Mouse (Mus musculus) inflammation-experienced regulatory T-cells, adult 6 months (primary cell): ENCODE data around the gene Kif26b. TPM values are rescaled to one million over a fixed set of nuclear protein-coding genes. Genes with fewer than 3 reads are reported as not detected.
A peak's percentile ranks its signal among the peaks of the same experiment; 100 is the strongest.

ENCODE experiments used
- ATAC-seq: one replicate; pipeline ENCODE4 v1.8.0; 2017
- polyA plus RNA-seq, 3 experiments: library from polyadenylated mRNA; unstranded; fragments of 100-300 nt; shearing (Covaris generic); gene quantifications; one replicate each; pipeline ENCODE4 v1.2.1; 2017

Gene Kif26b
- not detected for polyA plus RNA-seq

DNA sequence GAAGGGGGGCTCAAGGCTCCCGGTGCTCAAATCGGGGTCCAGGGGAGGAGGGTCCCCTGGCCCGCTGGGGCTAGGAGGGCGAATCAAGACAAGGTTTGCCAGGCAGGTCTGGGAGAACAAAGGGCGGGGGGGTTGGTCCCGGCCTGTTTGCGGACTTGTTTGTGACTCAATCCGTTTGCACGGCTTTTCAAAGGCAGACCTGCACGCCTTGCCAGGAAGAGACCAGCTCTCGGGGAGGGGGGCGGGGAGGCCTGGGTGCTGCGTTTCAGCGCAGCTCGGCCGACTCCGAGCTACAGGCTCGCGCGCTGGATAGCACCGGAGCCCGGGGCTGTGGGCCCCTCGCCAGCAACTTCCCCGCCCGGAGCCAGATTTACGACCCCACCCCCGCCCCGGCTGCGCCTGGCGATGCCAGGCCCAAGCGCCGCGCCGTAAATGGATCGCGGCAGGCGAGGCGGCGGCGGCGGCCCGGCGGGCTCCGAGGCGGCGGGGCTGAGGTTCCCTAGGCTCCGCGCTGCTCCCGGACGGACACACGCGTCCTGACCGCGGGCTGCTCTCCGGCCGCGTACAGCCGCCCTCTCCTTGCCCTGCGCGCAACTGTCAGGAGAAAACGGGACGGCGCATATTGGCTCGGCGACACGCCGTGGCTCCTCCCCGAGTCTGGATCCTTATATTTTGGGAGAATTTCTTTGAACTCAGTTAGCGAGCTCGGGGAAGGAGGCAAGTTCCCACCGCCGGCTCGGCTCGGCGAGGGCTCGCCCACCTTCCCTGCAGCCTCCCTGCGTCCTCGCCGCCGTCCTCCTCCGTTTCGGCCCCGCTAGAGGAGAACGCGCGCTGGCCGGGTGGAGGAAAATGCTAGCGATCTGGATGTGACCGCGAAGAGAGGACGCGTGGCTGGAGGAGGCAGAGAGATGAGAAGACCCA lies at the start of gene Kif26b:
Gene Kif26b, plus strand, starts transcription at position 695 of the 921 bp plus-strand sequence.
- ATAC-seq: no peak

DNA sequence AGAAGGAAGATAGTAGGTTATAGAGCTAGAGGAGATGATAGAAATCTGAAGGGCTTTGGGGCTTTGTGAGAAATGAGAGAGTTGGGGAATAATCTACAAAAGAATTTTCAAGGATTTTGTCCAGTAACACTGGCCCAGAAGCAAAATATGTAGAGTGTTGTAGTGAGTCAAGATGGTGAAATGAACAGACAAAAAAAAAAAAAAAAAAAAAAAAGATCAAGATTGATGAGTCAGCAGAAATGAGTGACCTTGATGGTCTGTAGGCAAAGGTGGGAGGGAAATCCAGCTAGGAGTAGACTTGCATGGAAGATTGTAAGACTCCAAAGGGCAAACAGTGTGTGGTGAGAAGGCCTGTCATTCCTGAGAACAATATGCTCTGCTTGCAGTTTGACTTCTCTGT lies 45.1 kb upstream of the Kif26b start:
- ATAC-seq: no peak

DNA sequence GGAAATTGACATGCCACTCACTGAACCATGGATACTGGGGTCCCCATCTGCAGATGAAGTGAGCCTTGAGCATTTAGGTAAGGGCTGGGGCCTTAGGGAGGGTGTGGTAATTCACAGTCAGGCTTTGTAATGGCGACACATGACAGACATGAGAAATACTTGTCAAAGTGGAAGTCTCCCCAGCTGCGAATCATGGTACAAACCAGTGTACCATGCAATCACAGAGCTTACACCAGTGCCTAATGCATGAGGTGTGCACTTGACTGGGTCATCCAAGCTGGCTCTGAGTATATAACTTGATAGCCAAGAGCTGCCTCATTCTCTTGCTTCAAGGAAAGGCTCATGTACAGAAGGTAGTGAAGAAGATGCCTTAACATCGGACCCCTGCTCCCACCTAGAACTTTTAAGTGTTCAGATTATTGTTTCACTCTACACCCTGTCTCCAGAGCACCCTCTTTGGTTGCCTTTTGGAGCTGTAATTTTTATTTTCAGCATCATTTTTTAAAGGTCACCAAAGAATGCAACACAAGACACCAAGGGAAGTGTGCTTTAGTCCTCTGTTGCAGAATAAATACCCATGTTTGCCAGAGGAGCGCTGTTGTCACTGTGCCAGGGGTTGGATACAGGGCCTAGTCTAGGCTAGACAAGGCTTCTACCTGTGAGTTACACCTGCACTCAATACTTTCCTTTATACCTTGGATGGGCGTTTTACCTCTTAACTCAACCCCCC lies 43.6 kb upstream of the Kif26b start:
- ATAC-seq: no peak

DNA sequence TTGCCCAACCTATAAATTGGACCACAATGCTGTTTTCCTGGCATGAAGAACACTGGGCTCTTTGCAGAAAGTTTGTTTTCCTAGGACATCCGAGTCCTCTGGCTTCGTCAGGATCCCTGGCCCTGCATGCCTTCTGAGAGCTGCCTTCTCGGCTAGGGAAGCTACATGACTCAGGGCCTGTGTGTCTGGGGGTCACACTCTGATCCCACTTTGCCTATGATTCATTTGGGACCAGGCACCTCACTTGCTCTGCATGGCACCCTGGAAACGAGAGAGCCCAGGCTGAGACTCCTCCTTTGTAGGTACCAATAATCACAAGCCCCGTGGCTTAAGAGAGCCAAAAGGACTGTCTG lies 43.1 kb upstream of the Kif26b start:
- ATAC-seq: no peak

DNA sequence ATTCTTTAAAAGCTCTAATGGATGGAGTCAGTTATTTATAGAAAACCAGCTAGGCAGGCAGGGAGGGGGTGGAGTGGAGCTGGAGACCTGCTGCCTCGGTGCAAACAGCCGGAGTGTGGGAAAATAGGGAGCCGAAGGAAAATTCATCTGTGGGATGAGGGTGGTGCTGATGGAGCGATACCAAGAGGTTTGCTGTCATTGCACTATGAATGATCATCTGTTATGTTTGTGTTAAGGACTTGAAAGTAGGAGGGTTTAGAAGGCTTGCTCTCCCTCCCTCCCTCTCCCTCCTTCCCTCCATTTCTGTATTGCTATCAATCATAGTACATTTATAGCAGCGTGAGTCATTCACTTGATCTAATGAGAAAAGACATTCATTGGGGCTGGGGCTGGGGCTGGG lies 42.1 kb upstream of the Kif26b start:
- no peak for ATAC-seq

DNA sequence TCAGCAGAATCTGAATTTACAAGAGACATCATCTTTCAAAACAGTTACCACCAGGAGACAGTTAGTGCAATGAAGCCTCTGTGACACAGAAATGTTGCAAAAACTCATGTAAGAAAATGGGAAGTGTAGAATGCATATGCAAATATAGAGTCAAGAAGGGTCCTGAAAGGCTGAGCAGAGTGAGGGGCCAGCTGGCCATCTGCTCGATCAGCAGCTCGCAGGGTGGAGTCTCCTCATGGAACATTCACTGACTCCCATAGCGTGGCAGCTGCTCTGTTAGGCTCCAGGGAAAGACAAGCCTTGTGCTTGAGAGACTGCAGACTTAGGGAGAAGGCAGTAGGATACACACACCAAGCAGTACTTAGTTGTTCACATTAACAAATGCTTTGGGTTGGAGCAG lies 39.8 kb upstream of the Kif26b start:
- no peak for ATAC-seq

DNA sequence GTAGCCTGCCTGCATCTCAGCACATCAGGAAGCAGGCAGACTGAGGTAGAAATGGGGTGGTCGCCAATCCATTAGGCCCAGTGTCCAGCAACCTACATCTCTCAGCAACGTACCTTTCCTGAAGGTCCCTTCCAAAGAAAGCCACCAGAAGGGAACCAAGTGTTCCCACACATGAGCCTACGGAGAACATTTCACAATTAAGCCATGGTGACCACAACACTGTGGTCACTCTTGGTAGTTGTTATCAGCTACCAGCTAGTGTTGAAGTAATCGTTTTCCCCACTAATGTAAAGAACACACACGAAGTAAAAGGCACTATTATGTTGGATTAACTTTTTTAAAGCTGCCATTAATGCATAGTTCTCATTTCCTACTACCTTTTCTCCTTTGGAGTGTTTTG lies 37.2 kb upstream of the Kif26b start:
- no peak for ATAC-seq

DNA sequence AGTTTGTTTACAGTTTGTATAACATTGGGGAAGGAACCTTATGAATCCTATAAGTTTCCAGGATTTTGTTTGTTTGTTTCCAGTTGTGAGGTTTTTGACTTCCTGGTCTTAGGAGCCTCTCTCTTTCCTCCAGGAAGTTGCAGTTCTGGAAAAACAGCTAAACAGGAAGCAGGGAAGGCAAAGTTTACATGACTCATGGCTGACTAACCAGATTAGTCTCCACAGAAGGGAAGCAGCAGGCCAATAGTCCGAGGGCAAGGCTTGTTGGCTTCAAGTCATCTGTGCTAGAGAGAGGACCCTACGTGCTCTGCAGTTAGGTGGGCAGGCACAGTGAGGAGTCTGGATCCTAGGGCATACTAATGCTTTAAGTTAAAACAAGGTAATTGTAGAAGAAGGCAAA lies 36.4 kb upstream of the Kif26b start:
- ATAC-seq: no peak

DNA sequence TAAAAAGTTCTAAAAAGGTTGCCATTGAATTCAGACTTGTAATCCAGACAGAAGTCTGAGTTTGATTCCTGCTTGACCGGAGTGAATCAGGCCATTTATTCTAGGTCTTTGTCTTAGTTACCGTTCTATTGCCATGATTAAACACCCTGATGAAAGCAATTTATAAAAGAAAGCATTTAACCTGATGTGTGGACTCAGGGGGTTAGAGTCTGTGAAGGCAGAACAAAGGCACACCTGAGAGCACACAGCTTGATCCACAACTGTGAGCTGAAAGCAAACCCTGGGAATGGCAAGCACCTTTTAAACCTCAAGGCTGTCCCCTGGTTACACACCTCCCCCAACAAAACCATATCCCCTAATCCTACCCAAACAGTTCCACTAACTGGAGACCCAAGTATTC lies 32.7 kb upstream of the Kif26b start:
- ATAC-seq: no peak

DNA sequence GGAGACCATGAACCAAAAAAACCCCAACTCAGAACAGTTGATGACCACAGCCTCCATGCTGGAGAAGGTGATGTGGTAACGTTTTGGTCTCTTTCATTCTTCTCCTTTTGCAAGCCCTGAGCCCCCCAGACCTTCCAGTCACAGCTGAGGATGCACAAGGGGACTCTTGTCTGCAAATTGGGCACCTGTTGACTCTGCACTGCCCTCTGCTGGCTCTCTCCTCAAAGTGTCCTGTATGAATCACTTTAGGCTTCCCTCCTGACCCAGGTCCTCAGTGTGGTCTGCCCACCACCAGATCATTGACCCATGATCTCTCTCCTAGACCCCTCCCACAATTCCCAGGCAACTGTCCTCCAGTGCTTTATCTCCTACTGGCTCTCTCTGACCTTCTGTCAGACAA lies 32.1 kb upstream of the Kif26b start:
- ATAC-seq: no peak

DNA sequence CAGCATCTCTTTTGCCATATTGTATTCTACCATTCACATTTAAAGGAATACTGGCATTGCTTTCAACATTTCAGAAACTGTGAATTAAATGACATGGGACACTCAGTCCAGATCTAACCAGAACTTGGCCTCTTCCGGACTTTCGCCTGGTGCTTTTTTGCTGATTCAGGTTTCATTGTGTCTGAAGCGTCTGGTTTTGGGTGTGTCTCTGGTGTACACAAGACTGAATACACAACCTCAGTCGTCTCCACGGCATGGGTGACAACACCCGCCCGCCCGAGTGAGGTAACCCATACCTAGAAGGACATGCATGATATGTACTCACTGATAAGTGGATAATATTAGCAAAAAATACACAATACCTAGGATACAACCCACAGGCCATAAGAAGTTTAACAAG lies 22.0 kb upstream of the Kif26b start:
- ATAC-seq: no peak

DNA sequence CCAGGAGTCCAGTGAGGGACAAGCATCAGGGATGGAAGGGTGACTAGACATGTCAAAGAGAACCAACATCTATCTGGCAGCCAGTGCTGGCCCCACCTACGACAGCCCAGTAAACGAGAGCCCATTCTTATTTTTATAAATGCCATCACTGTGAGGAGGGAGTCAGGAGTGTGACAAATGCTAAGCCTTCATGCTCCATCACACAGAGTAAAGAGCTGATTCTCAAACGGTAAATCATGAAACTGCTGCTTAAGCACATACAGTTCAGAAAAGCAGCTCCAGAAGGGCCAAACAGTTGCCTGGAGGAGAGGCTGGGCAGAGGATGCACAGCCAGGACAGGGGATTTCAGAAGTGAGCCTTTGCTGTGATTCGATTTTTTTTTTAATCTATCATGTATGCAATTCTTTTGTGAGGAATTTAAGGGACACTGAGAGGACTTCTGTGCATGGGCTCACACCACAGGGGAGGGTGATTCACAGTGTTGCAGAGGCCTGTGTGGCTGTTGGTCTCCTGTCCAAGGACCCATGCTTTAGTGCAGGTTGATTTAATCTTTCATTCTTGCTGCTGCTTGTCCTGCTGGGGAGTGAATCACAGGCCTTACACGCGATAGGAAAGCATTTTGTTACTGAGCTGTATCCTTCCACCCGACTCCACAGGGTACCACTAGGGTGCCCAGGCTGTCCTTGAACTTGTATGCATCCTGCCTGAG lies 16.4 kb upstream of the Kif26b start:
- ATAC-seq: no peak

DNA sequence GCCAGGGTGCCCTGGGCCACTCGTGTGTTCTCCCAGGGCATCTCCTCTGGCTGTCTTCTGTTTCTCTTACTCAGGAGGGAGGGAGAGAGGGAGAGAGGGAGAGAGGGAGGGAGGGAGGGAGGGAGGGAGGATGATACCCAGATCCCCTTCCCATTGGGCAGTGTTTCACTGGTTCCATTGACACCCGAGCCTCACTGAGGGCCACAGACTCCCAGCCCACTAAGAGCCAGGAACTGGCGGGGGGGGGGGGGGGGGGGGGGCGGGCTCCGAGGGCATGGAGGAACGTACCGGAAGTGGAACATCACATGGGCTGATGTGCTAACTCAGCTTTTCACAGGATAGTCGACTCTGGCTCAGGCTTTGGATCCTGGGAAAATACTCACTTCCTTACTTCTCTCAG lies 15.0 kb upstream of the Kif26b start:
- ATAC-seq: no peak

DNA sequence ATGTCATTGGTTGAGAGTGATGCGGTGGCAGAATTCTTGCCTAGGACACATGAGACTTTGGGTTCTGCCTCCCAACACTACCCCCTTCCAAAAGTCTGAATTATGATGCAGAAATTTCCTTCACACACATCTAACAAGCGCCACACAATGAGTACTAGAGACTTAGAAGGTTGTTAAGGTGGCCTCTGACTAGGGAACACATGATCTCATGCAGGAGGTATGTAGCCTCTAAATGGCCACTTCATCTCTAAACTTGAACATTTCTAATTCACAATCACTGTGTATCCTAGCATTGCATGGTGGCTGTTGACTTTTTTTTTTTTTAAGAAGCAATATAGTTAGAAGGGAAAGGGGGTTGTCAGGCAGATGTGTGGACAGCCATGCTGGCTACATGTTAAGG lies 13.1 kb upstream of the Kif26b start:
- no peak for ATAC-seq

DNA sequence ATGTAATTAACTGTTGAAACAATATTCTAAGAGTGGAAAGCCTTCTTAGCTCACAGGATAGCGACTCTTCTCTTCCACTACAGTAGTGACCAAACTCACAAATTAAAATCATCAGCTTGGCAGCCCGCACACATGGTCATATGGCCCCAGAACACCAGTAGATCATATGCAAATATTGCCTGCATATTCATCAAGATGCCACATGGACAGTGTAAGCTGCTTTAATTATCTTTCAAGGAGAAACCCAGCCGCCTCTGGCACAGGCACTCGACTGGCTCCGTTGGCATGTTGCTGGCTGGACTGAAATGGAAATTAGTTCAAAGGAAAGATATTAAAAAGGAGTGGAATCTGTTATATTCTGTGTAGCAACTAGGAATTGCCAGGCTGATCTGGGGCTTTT lies 6.5 kb upstream of the Kif26b start:
- no peak for ATAC-seq

DNA sequence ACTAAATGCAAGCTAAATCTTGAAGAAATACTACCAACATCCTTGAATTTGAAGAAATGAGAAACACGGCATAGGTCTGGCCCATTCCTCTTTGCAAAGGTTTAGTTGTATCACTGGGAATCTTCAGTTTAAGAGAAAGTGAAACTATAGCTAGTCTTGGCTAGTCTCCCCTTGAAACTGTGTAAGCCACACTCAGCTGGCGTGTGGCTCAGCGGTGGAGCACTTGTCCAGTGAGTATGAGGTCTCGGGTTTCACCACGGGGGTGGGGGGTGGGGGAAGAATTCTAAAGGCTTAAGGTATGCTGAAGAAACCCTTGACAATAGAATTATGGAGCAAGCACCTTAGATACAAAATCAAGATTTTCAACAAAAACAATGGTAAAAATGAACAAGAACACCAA lies 5.8 kb upstream of the Kif26b start:
- no peak for ATAC-seq

DNA sequence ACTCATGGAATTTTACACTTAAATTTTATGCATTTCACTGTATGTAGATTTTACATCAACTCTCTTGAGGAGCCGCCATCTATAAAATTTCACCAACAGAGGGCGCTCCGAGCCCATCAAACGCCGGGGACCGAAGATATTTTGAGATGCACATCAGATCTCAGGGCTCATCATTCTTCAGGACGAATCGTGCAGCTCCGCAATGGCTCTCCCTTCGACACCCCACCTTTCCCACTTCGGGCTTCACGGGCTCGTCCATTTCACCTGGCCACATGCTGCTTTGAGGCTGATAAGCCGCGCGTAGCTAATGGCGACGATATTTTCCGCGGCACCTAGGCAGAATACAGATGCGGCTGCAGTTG lies 1.8 kb upstream of the Kif26b start:
- ATAC-seq: peak; percentile 58

DNA sequence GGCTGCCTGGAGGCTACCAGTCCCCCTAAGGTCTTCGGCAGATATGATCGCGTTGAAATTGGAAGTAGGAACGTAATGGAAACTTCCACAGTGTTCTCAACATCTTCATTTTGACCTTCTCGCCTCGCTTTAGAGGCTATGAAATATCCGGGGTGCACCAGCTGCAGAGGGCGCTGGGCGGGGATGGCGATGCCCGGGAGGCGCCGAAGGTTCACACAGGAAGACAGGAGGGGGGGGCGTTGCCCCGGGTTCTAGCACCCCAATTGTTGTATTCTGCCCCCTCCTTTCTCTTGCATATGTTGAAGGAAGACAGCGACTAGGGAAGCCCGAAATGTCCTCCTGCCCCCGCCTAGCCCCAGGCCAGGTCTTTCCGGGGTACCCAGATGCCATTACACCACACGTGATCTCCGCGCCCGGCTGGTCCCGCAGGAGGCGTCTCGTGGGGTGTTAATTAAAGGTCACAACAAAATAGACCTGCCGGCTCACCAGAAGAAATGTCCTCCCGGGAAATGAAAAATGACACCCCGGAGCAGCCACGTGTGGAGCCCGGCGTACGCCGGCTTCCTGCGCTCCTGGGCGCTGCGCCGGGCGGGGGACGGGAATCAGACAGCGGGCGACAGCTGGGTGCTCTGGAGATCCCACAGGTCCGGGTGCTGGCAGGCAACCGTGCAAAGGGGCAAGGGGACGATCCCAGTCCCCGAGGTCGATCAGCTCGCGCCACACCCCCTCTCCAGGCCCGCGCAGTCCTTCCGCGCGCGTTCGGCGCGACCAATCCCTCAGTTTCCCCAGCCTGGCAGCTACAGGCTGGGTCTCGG lies 1.2 kb upstream of the Kif26b start:
- ATAC-seq: no peak

DNA sequence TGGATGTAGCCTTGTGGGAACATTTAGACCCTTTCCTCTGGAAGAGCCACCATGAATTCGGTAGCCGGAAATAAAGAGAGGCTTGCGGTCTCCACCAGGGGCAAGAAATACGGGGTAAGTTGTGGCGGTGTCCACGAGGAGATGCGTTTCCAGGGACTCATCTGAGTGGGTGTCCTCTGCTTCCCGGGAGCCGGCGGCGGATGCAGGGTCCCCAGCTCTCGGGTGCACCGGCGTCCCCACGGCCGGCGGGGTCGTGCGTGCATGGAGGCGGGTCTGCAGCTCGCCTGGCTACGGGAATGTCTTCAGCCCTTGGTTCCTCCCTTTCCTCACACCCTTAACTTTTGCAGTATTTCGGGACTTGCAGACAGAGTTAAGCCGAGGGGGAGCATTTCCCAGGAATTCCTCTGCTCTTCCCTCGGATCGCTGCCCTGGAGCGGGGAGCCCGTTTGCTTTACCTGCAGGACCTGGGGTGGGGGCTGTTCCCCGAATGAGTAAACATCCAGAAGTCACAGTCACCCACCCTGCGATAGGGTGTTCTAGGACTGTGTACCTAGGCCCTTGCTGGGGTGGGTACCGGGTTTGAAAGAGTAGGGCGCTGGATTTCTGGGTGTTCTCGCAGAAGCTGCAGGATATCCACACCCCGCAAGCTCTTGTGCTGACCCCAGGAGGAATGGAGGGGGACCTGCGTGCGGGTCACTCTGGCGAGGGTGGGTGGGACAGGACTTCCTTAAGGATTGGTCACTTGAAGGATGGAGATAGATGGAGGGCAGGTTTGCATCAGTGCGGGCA lies 781 bp downstream of the Kif26b start:
- no peak for ATAC-seq

DNA sequence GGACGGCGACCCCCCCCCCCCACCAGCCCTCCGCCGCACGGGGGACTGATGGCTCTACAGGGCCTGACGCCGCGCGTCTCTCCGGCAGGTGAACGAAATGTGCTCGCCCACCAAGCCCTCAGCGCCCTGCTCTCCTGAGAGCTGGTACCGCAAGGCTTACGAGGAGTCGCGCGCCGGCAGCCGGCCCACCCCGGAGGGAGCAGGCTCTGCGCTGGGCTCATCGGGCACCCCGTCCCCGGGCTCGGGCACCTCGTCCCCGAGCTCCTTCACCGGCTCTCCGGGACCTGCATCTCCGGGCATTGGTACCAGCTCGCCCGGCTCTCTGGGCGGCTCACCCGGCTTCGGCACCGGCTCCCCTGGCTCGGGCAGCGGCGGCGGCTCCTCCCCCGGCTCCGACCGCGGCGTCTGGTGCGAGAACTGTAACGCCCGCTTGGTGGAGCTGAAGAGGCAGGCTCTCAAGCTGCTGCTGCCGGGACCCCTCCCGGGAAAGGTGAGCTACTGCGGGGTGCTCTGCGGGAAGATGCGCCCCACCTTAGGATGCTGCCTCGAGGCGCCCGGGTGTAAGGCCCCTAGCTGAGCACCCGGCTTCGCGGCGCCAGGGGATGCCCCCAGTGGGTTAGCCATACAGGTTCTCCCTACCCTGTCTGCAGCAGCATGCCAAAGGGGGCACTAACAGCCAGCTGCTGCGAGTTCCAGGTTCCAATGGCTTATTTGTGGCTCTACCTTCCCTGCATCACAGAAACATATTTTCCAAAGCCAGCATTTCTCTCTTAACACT lies 1.6 kb downstream of the Kif26b start:
- peak; percentile 45 for ATAC-seq

DNA sequence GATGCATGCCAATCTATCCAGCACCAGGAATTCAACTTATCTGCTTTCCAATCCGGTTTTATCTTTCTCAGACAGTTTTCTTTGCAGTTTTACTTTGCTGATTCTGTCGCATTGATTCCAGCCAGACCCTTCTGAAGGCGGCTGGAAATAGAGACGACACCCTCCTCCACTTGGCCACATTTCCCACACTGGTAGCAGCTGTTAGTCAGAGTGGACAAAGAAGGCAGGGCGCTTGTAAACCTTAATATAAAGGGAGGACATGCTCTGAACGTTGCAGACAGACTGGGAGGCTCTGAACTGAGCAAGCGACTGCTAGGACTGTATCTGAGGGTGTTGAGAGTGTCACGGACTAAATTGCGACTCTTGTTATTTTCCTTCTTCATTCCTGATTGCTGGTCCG lies 11.3 kb downstream of the Kif26b start:
- no peak for ATAC-seq
